Mouse (Mus musculus): ENCODE measurements around the gene Gipc3. TPM values are rescaled to one million over a fixed set of nuclear protein-coding genes. Genes with fewer than 3 reads are reported as not detected.
A peak's percentile ranks its signal among the peaks of the same experiment; 100 is the strongest.

Gipc3 gene
- polyA plus RNA-seq, 1 experiment = 0.16 TPM

- TF ChIP-seq CTCF (IDR thresholded peaks at IDR 0.05; ENCODE audit: borderline replicate concordance, extremely low read depth, insufficient read depth, insufficient read length) (no peak), POLR2A (IDR thresholded peaks at IDR 0.05; ENCODE audit: borderline replicate concordance, extremely low read depth, insufficient read depth, insufficient read length, poor library complexity, severe bottlenecking) (no peak)
- no peak for DNase-seq (ENCODE audit: low read depth)
Observed at GRCm38 (mm10) chr10:81356352-81356990, 13.4 kb upstream of the Gipc3 start.

GRCm38 (mm10) chr10:81355533-81355932 is 12.5 kb upstream of the Gipc3 start:
- TF ChIP-seq CTCF (IDR thresholded peaks at IDR 0.05; ENCODE audit: borderline replicate concordance, extremely low read depth, insufficient read depth, insufficient read length) (no peak), POLR2A (IDR thresholded peaks at IDR 0.05; ENCODE audit: borderline replicate concordance, extremely low read depth, insufficient read depth, insufficient read length, poor library complexity, severe bottlenecking) (no peak)
- no peak for DNase-seq (ENCODE audit: low read depth)

- TF ChIP-seq POLR2A (IDR thresholded peaks at IDR 0.05; ENCODE audit: borderline replicate concordance, extremely low read depth, insufficient read depth, insufficient read length, poor library complexity, severe bottlenecking) (no peak), CTCF (IDR thresholded peaks at IDR 0.05; ENCODE audit: borderline replicate concordance, extremely low read depth, insufficient read depth, insufficient read length) (no peak)
Observed at GRCm38 (mm10) chr10:81354738-81355477, 11.8 kb upstream of the Gipc3 start.

GRCm38 (mm10) chr10:81351678-81352291 is 8.7 kb upstream of the Gipc3 start:
- DNase-seq (ENCODE audit: low read depth) = no peak
- no peak for TF ChIP-seq CTCF (IDR thresholded peaks at IDR 0.05; ENCODE audit: borderline replicate concordance, extremely low read depth, insufficient read depth, insufficient read length)
- TF ChIP-seq POLR2A (IDR thresholded peaks at IDR 0.05; ENCODE audit: borderline replicate concordance, extremely low read depth, insufficient read depth, insufficient read length, poor library complexity, severe bottlenecking) = no peak

More at GRCm38 (mm10) chr10:81354738-81355477, 11.8 kb upstream of the Gipc3 start:
- DNase-seq (ENCODE audit: low read depth) = no peak

GRCm38 (mm10) chr10:81350351-81351063 is 7.4 kb upstream of the Gipc3 start, which contains the start of gene Hmg20b:
TSS of gene Hmg20b (minus strand) at chr10:81350480.
- TF ChIP-seq CTCF (IDR thresholded peaks at IDR 0.05; ENCODE audit: borderline replicate concordance, extremely low read depth, insufficient read depth, insufficient read length) = peak; percentile 84
- 0 out of 2 replicates have a peak, but pooled peaks have one; percentile 25 for TF ChIP-seq POLR2A (IDR thresholded peaks at IDR 0.05; ENCODE audit: borderline replicate concordance, extremely low read depth, insufficient read depth, insufficient read length, poor library complexity, severe bottlenecking)
- DNase-seq (ENCODE audit: low read depth) = peak; percentile 100

- TF ChIP-seq POLR2A (IDR thresholded peaks at IDR 0.05; ENCODE audit: borderline replicate concordance, extremely low read depth, insufficient read depth, insufficient read length, poor library complexity, severe bottlenecking) (no peak), CTCF (IDR thresholded peaks at IDR 0.05; ENCODE audit: borderline replicate concordance, extremely low read depth, insufficient read depth, insufficient read length) (no peak)
- DNase-seq (ENCODE audit: low read depth) = no peak
Observed at GRCm38 (mm10) chr10:81349961-81350350, 6.9 kb upstream of the Gipc3 start.

GRCm38 (mm10) chr10:81349146-81349545 is 6.1 kb upstream of the Gipc3 start:
- DNase-seq (ENCODE audit: low read depth) = no peak

GRCm38 (mm10) chr10:81346453-81347067 is 3.5 kb upstream of the Gipc3 start:
- DNase-seq (ENCODE audit: low read depth) = peak; percentile 83
- peak; percentile 43; the same call in 1 of the 2 replicates for TF ChIP-seq CTCF (IDR thresholded peaks at IDR 0.05; ENCODE audit: borderline replicate concordance, extremely low read depth, insufficient read depth, insufficient read length)
- TF ChIP-seq POLR2A (IDR thresholded peaks at IDR 0.05; ENCODE audit: borderline replicate concordance, extremely low read depth, insufficient read depth, insufficient read length, poor library complexity, severe bottlenecking) = no peak

More at GRCm38 (mm10) chr10:81349146-81349545, 6.1 kb upstream of the Gipc3 start:
- TF ChIP-seq POLR2A (IDR thresholded peaks at IDR 0.05; ENCODE audit: borderline replicate concordance, extremely low read depth, insufficient read depth, insufficient read length, poor library complexity, severe bottlenecking) (no peak), CTCF (IDR thresholded peaks at IDR 0.05; ENCODE audit: borderline replicate concordance, extremely low read depth, insufficient read depth, insufficient read length) (no peak)

- DNase-seq (ENCODE audit: low read depth) = no peak
- no peak for TF ChIP-seq CTCF (IDR thresholded peaks at IDR 0.05; ENCODE audit: borderline replicate concordance, extremely low read depth, insufficient read depth, insufficient read length)
- TF ChIP-seq POLR2A (IDR thresholded peaks at IDR 0.05; ENCODE audit: borderline replicate concordance, extremely low read depth, insufficient read depth, insufficient read length, poor library complexity, severe bottlenecking) = no peak
Observed at GRCm38 (mm10) chr10:81345162-81345534, 2.1 kb upstream of the Gipc3 start.

GRCm38 (mm10) chr10:81344421-81345161 is 1.5 kb upstream of the Gipc3 start:
- DNase-seq (ENCODE audit: low read depth) = no peak
- TF ChIP-seq POLR2A (IDR thresholded peaks at IDR 0.05; ENCODE audit: borderline replicate concordance, extremely low read depth, insufficient read depth, insufficient read length, poor library complexity, severe bottlenecking) (no peak), CTCF (IDR thresholded peaks at IDR 0.05; ENCODE audit: borderline replicate concordance, extremely low read depth, insufficient read depth, insufficient read length) (peak; percentile 6; the same call in 1 of the 2 replicates)
